Mouse (Mus musculus): ENCODE measurements around the gene Fry. TPM values are rescaled to one million over a fixed set of nuclear protein-coding genes. Genes with fewer than 3 reads are reported as not detected.

The Fry gene
- polyA plus RNA-seq, 1 experiment = 28.4 TPM

DNA sequence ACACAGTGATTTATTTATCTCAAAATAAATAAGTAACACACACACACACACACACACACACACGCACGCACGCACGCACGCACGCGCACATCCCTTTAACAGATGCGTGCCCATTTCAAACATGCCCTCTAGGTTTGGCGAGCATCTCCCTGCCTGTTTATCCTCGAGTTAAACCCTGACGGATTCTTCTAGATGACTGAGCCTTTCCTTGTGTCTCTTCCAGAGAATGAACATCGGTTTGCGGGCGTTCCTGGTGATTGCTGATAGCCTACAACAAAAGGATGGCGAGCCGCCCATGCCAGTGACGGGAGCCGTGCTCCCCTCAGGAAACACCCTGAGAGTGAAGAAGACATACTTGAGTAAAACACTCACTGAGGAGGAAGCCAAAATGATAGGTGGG, 260.1 kb downstream of the Fry start:
- H3K27me3 ChIP-seq (ENCODE audit: control insufficient read depth, insufficient read depth, low read length, poor library complexity, severe bottlenecking) = no peaks in the 10 kb centered on the region
- H3K36me3 ChIP-seq (ENCODE audit: control insufficient read depth, insufficient read depth, low read length, poor library complexity, severe bottlenecking) = no peaks in the 10 kb centered on the region
- no peaks in the 10 kb centered on the region for H3K4me1 ChIP-seq (ENCODE audit: control insufficient read depth, insufficient read depth, low read length)
- H3K4me3 ChIP-seq (ENCODE audit: low read depth, low read length) = no peak overlapping the region
- H3K9ac ChIP-seq (ENCODE audit: low read depth, poor library complexity, severe bottlenecking) = no peak overlapping the region
- no peaks in the 10 kb centered on the region for H3K9me3 ChIP-seq (replicated peaks; ENCODE audit: control insufficient read depth, insufficient read depth, low read length, poor library complexity, severe bottlenecking)
- TF ChIP-seq CTCF (IDR thresholded peaks at IDR 0.05; ENCODE audit: low read depth, low read length) = no peak
- no peak for TF ChIP-seq EP300 (IDR thresholded peaks at IDR 0.05; ENCODE audit: insufficient read depth, low read depth, low read length)
- no peak for TF ChIP-seq POLR2A (IDR thresholded peaks at IDR 0.05; ENCODE audit: insufficient read depth, low read length)
- no peak overlapping the region for H3K27ac ChIP-seq (ENCODE audit: insufficient read depth, low read length)

DNA sequence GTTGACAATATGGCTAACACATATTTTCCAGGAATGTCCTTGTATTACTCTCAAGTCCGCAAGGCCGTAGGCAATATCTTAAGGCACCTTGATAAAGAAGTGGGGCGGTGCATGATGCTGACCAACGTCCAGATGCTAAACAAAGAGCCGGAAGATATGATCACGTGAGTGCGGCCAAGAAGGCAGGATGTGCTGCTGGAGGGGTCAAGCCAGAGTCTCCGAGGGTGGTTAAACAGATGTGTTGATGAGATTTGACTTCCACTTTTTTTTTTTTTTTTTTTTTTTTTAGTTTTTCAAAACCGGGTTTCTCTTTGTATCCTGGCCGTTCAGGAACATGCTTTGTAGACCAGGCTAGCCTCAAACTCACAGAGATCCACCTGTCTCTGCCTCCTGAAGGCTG, 262.3 kb downstream of the Fry start:
- Histone ChIP-seq H3K9ac (ENCODE audit: low read depth, poor library complexity, severe bottlenecking) (no peak overlapping the region), H3K36me3 (ENCODE audit: control insufficient read depth, insufficient read depth, low read length, poor library complexity, severe bottlenecking) (no peaks in the 10 kb centered on the region), H3K4me3 (ENCODE audit: low read depth, low read length) (no peak overlapping the region), H3K27me3 (ENCODE audit: control insufficient read depth, insufficient read depth, low read length, poor library complexity, severe bottlenecking) (no peaks in the 10 kb centered on the region), H3K27ac (ENCODE audit: insufficient read depth, low read length) (no peak overlapping the region), H3K9me3 (replicated peaks; ENCODE audit: control insufficient read depth, insufficient read depth, low read length, poor library complexity, severe bottlenecking) (no peaks in the 10 kb centered on the region), H3K4me1 (ENCODE audit: control insufficient read depth, insufficient read depth, low read length) (no peaks in the 10 kb centered on the region)
- TF ChIP-seq CTCF (IDR thresholded peaks at IDR 0.05; ENCODE audit: low read depth, low read length) = no peak
- no peak for TF ChIP-seq POLR2A (IDR thresholded peaks at IDR 0.05; ENCODE audit: insufficient read depth, low read length)
- no peak for TF ChIP-seq EP300 (IDR thresholded peaks at IDR 0.05; ENCODE audit: insufficient read depth, low read depth, low read length)

DNA sequence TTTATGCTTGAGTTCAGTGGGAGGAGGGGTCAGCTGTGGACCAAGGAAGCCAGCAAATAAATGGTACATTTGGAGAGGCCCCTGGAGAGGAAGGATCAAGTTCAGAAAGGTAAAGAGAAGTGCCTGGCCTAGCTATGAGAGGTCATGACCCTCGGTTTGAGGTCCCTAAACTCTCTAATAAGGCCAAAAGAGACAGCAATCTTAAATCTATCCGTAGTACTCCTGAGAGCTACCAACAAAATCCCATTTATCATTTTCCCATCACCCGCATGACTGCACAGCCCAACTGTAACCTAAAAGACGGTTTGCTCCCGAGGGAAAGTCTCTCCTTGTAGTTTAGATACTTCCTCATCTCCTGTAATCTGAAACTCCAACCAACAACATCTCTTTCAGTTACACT, 264.0 kb downstream of the Fry start:
- H3K27ac ChIP-seq (ENCODE audit: insufficient read depth, low read length) = no peak overlapping the region
- H3K36me3 ChIP-seq (ENCODE audit: control insufficient read depth, insufficient read depth, low read length, poor library complexity, severe bottlenecking) = no peaks in the 10 kb centered on the region
- H3K4me3 ChIP-seq (ENCODE audit: low read depth, low read length) = no peak overlapping the region
- no peak for TF ChIP-seq POLR2A (IDR thresholded peaks at IDR 0.05; ENCODE audit: insufficient read depth, low read length)
- no peak for TF ChIP-seq EP300 (IDR thresholded peaks at IDR 0.05; ENCODE audit: insufficient read depth, low read depth, low read length)
- no peak for TF ChIP-seq CTCF (IDR thresholded peaks at IDR 0.05; ENCODE audit: low read depth, low read length)
- H3K4me1 ChIP-seq (ENCODE audit: control insufficient read depth, insufficient read depth, low read length) = no peaks in the 10 kb centered on the region
- no peaks in the 10 kb centered on the region for H3K27me3 ChIP-seq (ENCODE audit: control insufficient read depth, insufficient read depth, low read length, poor library complexity, severe bottlenecking)
- H3K9ac ChIP-seq (ENCODE audit: low read depth, poor library complexity, severe bottlenecking) = no peak overlapping the region
- H3K9me3 ChIP-seq (replicated peaks; ENCODE audit: control insufficient read depth, insufficient read depth, low read length, poor library complexity, severe bottlenecking) = no peaks in the 10 kb centered on the region

DNA sequence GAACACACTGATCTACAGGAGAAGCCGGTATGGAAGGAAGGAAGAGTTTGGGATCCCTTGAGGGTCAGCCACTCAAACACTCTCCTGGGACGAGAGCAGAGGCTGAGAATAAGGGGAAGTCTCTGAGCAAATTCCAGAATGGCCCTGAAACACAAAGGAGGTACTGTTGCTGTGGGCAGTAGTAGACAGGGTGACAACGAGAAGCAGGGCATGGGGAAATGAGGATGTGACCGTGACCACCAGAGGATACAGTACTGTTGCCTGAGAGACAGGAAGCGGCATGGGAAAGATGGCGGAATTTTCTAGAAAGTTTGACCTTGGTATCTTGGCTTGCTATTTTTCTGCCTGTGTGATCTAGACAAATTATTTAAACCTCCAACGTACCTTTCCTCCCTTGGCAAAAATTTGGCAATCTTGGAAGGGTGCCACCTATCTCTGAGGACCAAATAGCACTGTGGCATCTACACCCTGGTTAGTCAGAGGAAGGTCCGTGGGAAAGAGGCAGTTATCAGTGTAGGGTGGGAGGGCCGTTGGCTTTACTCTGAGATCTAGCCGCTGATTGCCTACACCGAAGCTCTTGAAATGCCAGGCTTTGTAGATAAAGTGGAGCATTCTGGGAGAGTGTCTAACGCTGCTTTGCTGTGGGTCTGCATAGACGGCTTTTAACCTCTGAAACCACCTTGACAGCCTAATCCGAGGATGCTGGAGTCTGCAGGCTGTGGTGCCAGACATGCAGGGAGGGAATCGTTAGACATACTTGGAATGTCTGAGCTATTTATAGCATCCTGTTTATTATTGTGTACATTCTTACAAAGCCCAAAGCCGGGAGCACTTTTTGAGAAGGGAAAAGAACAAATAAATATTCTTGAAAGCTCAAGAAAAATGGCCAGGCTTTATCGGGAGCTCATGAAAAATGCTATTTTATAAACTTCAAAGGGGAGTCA, 266.1 kb downstream of the Fry start:
- no peak overlapping the region for H3K9ac ChIP-seq (ENCODE audit: low read depth, poor library complexity, severe bottlenecking)
- H3K9me3 ChIP-seq (replicated peaks; ENCODE audit: control insufficient read depth, insufficient read depth, low read length, poor library complexity, severe bottlenecking) = no peaks in the 10 kb centered on the region
- no peak overlapping the region for H3K4me3 ChIP-seq (ENCODE audit: low read depth, low read length)
- TF ChIP-seq CTCF (IDR thresholded peaks at IDR 0.05; ENCODE audit: low read depth, low read length) (no peak), POLR2A (IDR thresholded peaks at IDR 0.05; ENCODE audit: insufficient read depth, low read length) (no peak), EP300 (IDR thresholded peaks at IDR 0.05; ENCODE audit: insufficient read depth, low read depth, low read length) (no peak)
- no peaks in the 10 kb centered on the region for H3K27me3 ChIP-seq (ENCODE audit: control insufficient read depth, insufficient read depth, low read length, poor library complexity, severe bottlenecking)
- no peaks in the 10 kb centered on the region for H3K36me3 ChIP-seq (ENCODE audit: control insufficient read depth, insufficient read depth, low read length, poor library complexity, severe bottlenecking)
- no peaks in the 10 kb centered on the region for H3K4me1 ChIP-seq (ENCODE audit: control insufficient read depth, insufficient read depth, low read length)
- no peak overlapping the region for H3K27ac ChIP-seq (ENCODE audit: insufficient read depth, low read length)

DNA sequence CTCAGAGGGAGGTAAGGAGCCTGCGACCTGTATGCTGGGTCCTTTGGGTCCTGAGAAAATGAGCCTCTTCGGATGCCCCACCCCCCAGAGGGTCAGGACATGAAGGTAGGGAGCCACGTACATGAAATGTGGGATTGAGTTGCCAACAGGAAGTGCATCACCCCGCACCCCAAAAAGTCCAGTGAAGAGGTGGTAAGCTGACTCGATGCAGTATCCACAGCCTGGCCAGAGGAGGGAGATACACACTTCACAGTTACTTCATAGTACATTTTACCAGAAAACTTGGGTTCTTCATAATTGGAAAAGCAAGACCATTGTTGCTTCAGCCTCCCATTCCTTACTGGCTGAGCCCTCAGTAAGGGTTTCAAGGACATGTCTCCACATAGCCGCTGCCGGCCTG, 266.8 kb downstream of the Fry start:
- no peaks in the 10 kb centered on the region for H3K27me3 ChIP-seq (ENCODE audit: control insufficient read depth, insufficient read depth, low read length, poor library complexity, severe bottlenecking)
- no peak overlapping the region for H3K9ac ChIP-seq (ENCODE audit: low read depth, poor library complexity, severe bottlenecking)
- no peaks in the 10 kb centered on the region for H3K9me3 ChIP-seq (replicated peaks; ENCODE audit: control insufficient read depth, insufficient read depth, low read length, poor library complexity, severe bottlenecking)
- no peak overlapping the region for H3K4me3 ChIP-seq (ENCODE audit: low read depth, low read length)
- TF ChIP-seq POLR2A (IDR thresholded peaks at IDR 0.05; ENCODE audit: insufficient read depth, low read length) (no peak), CTCF (IDR thresholded peaks at IDR 0.05; ENCODE audit: low read depth, low read length) (no peak), EP300 (IDR thresholded peaks at IDR 0.05; ENCODE audit: insufficient read depth, low read depth, low read length) (no peak)
- H3K27ac ChIP-seq (ENCODE audit: insufficient read depth, low read length) = no peak overlapping the region
- H3K36me3 ChIP-seq (ENCODE audit: control insufficient read depth, insufficient read depth, low read length, poor library complexity, severe bottlenecking) = no peaks in the 10 kb centered on the region
- H3K4me1 ChIP-seq (ENCODE audit: control insufficient read depth, insufficient read depth, low read length) = no peaks in the 10 kb centered on the region

DNA sequence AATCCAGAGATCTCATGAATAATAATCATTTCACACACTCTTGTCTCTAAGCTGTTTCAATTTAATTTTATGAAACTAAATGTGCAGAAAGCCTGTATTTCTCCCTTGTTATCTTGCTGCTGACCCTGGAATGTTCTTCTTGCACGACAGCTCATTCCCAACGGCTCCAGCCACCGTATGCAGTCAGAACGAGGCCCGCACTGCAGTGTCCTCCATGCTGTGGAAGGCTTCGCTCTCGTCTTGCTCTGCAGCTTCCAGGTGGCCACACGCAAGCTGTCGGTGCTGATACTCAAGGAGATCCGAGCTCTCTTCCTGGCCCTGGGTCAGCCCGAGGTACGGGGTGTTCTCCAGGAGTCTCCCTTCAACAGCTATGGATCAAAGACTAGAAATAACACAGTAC, 270.2 kb downstream of the Fry start:
- H3K36me3 ChIP-seq (ENCODE audit: control insufficient read depth, insufficient read depth, low read length, poor library complexity, severe bottlenecking) = no peaks in the 10 kb centered on the region
- no peak for TF ChIP-seq POLR2A (IDR thresholded peaks at IDR 0.05; ENCODE audit: insufficient read depth, low read length)
- no peak for TF ChIP-seq EP300 (IDR thresholded peaks at IDR 0.05; ENCODE audit: insufficient read depth, low read depth, low read length)
- no peak for TF ChIP-seq CTCF (IDR thresholded peaks at IDR 0.05; ENCODE audit: low read depth, low read length)

More for the DNA sequence above, 270.2 kb downstream of the Fry start:
- H3K4me1 ChIP-seq (ENCODE audit: control insufficient read depth, insufficient read depth, low read length) = no peaks in the 10 kb centered on the region
- H3K9ac ChIP-seq (ENCODE audit: low read depth, poor library complexity, severe bottlenecking) = no peak overlapping the region
- H3K27me3 ChIP-seq (ENCODE audit: control insufficient read depth, insufficient read depth, low read length, poor library complexity, severe bottlenecking) = no peaks in the 10 kb centered on the region
- H3K9me3 ChIP-seq (replicated peaks; ENCODE audit: control insufficient read depth, insufficient read depth, low read length, poor library complexity, severe bottlenecking) = no peaks in the 10 kb centered on the region
- no peak overlapping the region for H3K27ac ChIP-seq (ENCODE audit: insufficient read depth, low read length)
- no peak overlapping the region for H3K4me3 ChIP-seq (ENCODE audit: low read depth, low read length)
